Mouse (Mus musculus): ENCODE results near the gene Tmem114. TPM values are rescaled to one million over a fixed set of nuclear protein-coding genes. Genes with fewer than 3 reads are reported as not detected.

Gene Tmem114
- polyA plus RNA-seq, 1 experiment from 2014 or later = not detected

- 31% methylated on average over 10 of the region's 10 CpGs for WGBS
- H3K9me3 ChIP-seq = no peaks in the 10 kb centered on the region
- no peak for ATAC-seq (ENCODE audit: insufficient number of reproducible peaks, insufficient read depth, low FRiP score, low TSS enrichment, low read depth)
- no peak overlapping the region for H3K9ac ChIP-seq (replicated peaks)
- H3K27me3 ChIP-seq = peaks cover 55% of the 10 kb centered on the region
- no peak overlapping the region for H3K4me3 ChIP-seq (replicated peaks)
- H3K4me2 ChIP-seq = no peak overlapping the region
- no peaks in the 10 kb centered on the region for H3K36me3 ChIP-seq
- no peak overlapping the region for H3K27ac ChIP-seq
- H3K4me1 ChIP-seq (replicated peaks) = no peaks in the 10 kb centered on the region
Measured at GRCm38 (mm10) chr16:8409197-8409596, 15.7 kb downstream of the Tmem114 start.

GRCm38 (mm10) chr16:8406708-8407107, 18.2 kb downstream of the Tmem114 start:
- no peak overlapping the region for H3K4me2 ChIP-seq

DNA sequence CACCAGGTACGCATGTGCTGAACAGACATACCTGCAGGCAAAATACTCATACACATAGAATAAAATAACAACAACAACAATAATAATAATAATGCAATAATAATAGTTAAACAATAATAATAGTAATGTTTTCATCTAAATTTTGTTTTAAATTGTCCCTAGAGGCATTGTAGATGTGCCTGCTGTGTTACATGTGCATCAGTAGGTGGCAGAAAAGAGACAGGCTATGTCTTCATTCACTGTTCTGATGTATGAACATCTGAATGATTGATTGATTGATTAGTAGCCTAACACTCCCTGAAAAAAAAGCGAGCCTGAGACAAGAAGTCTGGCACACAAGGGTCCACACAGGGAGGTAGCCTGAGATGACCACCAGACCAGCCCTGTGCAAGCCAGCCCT, 22.3 kb downstream of the Tmem114 start:
- peaks cover 14% of the 10 kb centered on the region for H3K27me3 ChIP-seq
- H3K4me2 ChIP-seq = no peak overlapping the region
- no peak for ATAC-seq (ENCODE audit: insufficient number of reproducible peaks, insufficient read depth, low FRiP score, low TSS enrichment, low read depth)
- no peak overlapping the region for H3K27ac ChIP-seq
- H3K9me3 ChIP-seq = no peaks in the 10 kb centered on the region
- H3K9ac ChIP-seq (replicated peaks) = no peak overlapping the region
- no peak overlapping the region for H3K4me3 ChIP-seq (replicated peaks)
- H3K4me1 ChIP-seq (replicated peaks) = peaks cover 7% of the 10 kb centered on the region
- H3K36me3 ChIP-seq = no peaks in the 10 kb centered on the region
- 88% methylated on average over 2 of the region's 2 CpGs for WGBS

More at GRCm38 (mm10) chr16:8406708-8407107, 18.2 kb downstream of the Tmem114 start:
- H3K4me1 ChIP-seq (replicated peaks) = peaks cover 1% of the 10 kb centered on the region; the same call in 1 of the 2 replicates
- H3K4me3 ChIP-seq (replicated peaks) = no peak overlapping the region
- peaks cover 46% of the 10 kb centered on the region for H3K27me3 ChIP-seq
- H3K9me3 ChIP-seq = no peaks in the 10 kb centered on the region
- H3K9ac ChIP-seq (replicated peaks) = no peak overlapping the region
- no peak overlapping the region for H3K27ac ChIP-seq
- WGBS = 2% methylated on average over 6 of the region's 6 CpGs
- H3K36me3 ChIP-seq = no peaks in the 10 kb centered on the region
- ATAC-seq (ENCODE audit: insufficient number of reproducible peaks, insufficient read depth, low FRiP score, low TSS enrichment, low read depth) = no peak

DNA sequence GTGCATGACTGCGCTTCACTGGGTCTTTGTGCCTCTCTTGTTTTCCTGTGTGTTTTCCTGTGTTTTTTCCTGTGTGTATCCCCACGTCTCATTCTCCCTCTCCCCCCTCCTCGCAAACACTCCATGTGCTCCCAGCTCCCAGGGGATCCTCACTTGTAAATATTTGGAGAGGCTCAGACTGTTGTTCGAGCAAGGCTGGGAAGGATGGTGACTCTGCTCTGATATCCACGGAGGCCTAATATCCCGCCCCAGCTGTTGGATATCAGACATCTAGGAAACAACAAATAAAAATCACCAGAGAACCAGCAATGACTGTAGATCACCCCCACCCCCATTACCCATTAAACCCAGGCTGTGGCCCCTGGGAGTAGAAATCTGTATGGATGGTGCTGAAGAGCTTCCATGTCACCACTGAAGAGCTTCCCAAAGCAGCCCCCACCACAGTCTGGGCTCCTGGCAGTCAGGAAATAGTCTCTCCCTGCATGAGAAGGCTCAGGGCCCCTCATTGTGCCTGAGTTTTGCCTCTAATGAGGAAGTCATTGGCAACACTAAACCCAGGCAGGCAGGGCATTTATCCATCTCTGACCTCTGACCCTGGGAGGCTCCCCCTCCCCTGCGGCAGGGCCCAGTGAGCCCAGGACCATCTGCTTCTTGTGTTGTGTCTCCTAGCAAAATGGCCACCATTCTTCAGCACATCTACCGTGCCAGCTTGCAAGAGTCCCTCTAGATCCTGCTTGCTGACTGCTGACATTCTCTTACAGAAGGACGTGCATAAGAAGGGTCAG, 23.6 kb downstream of the Tmem114 start:
- Histone ChIP-seq H3K9ac (replicated peaks) (no peak overlapping the region), H3K4me2 (no peak overlapping the region), H3K4me3 (replicated peaks) (no peak overlapping the region), H3K4me1 (replicated peaks) (peaks cover 7% of the 10 kb centered on the region), H3K27ac (no peak overlapping the region), H3K9me3 (no peaks in the 10 kb centered on the region), H3K36me3 (no peaks in the 10 kb centered on the region), H3K27me3 (peaks cover 9% of the 10 kb centered on the region)
- WGBS = 57% methylated on average over 9 of the region's 9 CpGs
- no peak for ATAC-seq (ENCODE audit: insufficient number of reproducible peaks, insufficient read depth, low FRiP score, low TSS enrichment, low read depth)

GRCm38 (mm10) chr16:8399868-8400267, 25.1 kb downstream of the Tmem114 start:
- H3K4me2 ChIP-seq = no peak overlapping the region
- peaks cover 7% of the 10 kb centered on the region for H3K4me1 ChIP-seq (replicated peaks)
- no peaks in the 10 kb centered on the region for H3K9me3 ChIP-seq
- no peak overlapping the region for H3K27ac ChIP-seq
- H3K9ac ChIP-seq (replicated peaks) = no peak overlapping the region
- 87% methylated on average over 6 of the region's 6 CpGs for WGBS
- no peak for ATAC-seq (ENCODE audit: insufficient number of reproducible peaks, insufficient read depth, low FRiP score, low TSS enrichment, low read depth)
- H3K27me3 ChIP-seq = peaks cover 3% of the 10 kb centered on the region; the same call in 1 of the 2 replicates
- no peak overlapping the region for H3K4me3 ChIP-seq (replicated peaks)
- H3K36me3 ChIP-seq = no peaks in the 10 kb centered on the region

DNA sequence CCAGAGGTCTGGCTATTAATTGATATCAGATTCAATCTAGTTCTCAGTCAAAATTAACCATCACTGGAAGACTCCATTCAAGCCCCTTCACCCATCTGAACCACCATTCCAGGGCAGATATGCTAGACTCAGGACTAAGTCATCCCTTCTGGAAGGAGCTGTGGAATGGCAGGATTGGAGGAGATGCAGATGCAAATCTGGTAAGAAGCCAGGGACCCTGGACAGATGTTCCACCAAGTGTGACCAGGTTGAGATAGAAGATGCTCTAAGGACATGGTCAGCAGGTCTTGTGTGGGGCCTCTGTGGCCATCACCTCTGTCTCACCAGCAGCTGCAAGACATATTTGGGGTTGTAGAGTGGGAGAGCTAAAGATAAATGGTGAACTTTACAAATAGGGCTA, 30.0 kb downstream of the Tmem114 start:
- H3K27me3 ChIP-seq = 0 out of 2 replicates have a peak, but pooled peaks cover 6% of the 10 kb centered on the region
- ATAC-seq (ENCODE audit: insufficient number of reproducible peaks, insufficient read depth, low FRiP score, low TSS enrichment, low read depth) = no peak
- H3K4me3 ChIP-seq (replicated peaks) = no peak overlapping the region
- no peak overlapping the region for H3K9ac ChIP-seq (replicated peaks)
- no peaks in the 10 kb centered on the region for H3K9me3 ChIP-seq
- H3K4me2 ChIP-seq = no peak overlapping the region
- no peak overlapping the region for H3K27ac ChIP-seq
- H3K4me1 ChIP-seq (replicated peaks) = no peaks in the 10 kb centered on the region
- no peaks in the 10 kb centered on the region for H3K36me3 ChIP-seq

- no peak for ATAC-seq (ENCODE audit: insufficient number of reproducible peaks, insufficient read depth, low FRiP score, low TSS enrichment, low read depth)
- H3K36me3 ChIP-seq = no peaks in the 10 kb centered on the region
- no peak overlapping the region for H3K4me3 ChIP-seq (replicated peaks)
- no peak overlapping the region for H3K27ac ChIP-seq
- no peaks in the 10 kb centered on the region for H3K4me1 ChIP-seq (replicated peaks)
- no peak overlapping the region for H3K4me2 ChIP-seq
- 0 out of 2 replicates have a peak, but pooled peaks cover 6% of the 10 kb centered on the region for H3K27me3 ChIP-seq
- no peak overlapping the region for H3K9ac ChIP-seq (replicated peaks)
- no peaks in the 10 kb centered on the region for H3K9me3 ChIP-seq
- WGBS = 76% methylated on average over 1 of the region's 1 CpGs
Measured at GRCm38 (mm10) chr16:8388491-8388890, 36.4 kb downstream of the Tmem114 start.

DNA sequence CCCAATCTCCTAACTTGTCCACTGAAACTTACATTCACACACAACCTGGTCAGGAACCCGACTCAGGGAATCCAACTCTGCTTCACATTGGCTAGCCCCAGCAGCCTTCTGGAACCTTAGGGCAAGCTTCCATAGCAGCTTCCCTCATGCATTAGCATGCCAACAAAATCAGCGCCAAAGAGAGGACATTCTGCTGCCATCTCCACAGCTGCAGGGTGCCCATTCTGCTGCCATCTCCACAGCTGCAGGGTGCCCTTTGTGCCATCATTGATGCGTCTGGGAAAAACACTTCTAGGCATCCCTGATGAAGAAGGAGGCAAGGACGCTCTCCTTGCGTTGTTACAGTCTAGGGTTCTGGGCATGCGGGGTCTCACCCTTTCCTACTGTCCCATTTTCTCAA, 38.5 kb downstream of the Tmem114 start:
- H3K27me3 ChIP-seq = 0 out of 2 replicates have a peak, but pooled peaks cover 6% of the 10 kb centered on the region
- H3K36me3 ChIP-seq = no peaks in the 10 kb centered on the region
- H3K9me3 ChIP-seq = no peaks in the 10 kb centered on the region
- no peak overlapping the region for H3K4me2 ChIP-seq
- WGBS = 78% methylated on average over 6 of the region's 6 CpGs
- H3K9ac ChIP-seq (replicated peaks) = no peak overlapping the region
- no peak overlapping the region for H3K4me3 ChIP-seq (replicated peaks)
- ATAC-seq (ENCODE audit: insufficient number of reproducible peaks, insufficient read depth, low FRiP score, low TSS enrichment, low read depth) = no peak
- no peaks in the 10 kb centered on the region for H3K4me1 ChIP-seq (replicated peaks)
- H3K27ac ChIP-seq = no peak overlapping the region

DNA sequence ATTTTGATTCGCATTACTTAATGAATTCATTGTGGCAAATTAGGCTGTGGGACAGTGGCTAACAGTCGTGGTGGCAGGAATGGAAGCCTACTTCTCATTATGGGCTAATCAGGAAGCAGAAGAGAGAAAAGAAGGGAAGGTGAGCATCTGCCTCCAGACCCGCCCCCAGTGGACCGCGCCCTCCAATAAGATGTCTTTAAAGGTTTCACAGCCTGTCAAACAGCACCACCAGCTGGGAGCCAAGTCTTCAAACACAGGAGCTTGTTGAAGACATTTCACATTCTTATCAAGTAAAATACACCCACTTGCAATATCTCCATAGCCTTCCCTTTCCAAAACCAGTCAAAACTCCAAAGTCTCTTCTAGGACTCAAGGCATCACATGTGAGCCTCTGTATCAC, 39.3 kb downstream of the Tmem114 start:
- no peak overlapping the region for H3K27ac ChIP-seq
- WGBS = 68% methylated on average over 5 of the region's 5 CpGs

GRCm38 (mm10) chr16:8384772-8385171, 40.2 kb downstream of the Tmem114 start:
- Histone ChIP-seq H3K27me3 (no peaks in the 10 kb centered on the region), H3K9ac (replicated peaks) (no peak overlapping the region), H3K4me2 (no peak overlapping the region), H3K9me3 (no peaks in the 10 kb centered on the region), H3K4me1 (replicated peaks) (no peaks in the 10 kb centered on the region), H3K27ac (no peak overlapping the region), H3K4me3 (replicated peaks) (no peak overlapping the region), H3K36me3 (no peaks in the 10 kb centered on the region)
- ATAC-seq (ENCODE audit: insufficient number of reproducible peaks, insufficient read depth, low FRiP score, low TSS enrichment, low read depth) = no peak
- 84% methylated on average over 10 of the region's 10 CpGs for WGBS

More for the DNA sequence above, 39.3 kb downstream of the Tmem114 start:
- H3K36me3 ChIP-seq = no peaks in the 10 kb centered on the region
- H3K4me2 ChIP-seq = no peak overlapping the region
- H3K4me1 ChIP-seq (replicated peaks) = no peaks in the 10 kb centered on the region
- no peak overlapping the region for H3K4me3 ChIP-seq (replicated peaks)
- ATAC-seq (ENCODE audit: insufficient number of reproducible peaks, insufficient read depth, low FRiP score, low TSS enrichment, low read depth) = no peak
- H3K27me3 ChIP-seq = 0 out of 2 replicates have a peak, but pooled peaks cover 6% of the 10 kb centered on the region
- H3K9me3 ChIP-seq = no peaks in the 10 kb centered on the region
- H3K9ac ChIP-seq (replicated peaks) = no peak overlapping the region

- Histone ChIP-seq H3K36me3 (no peaks in the 10 kb centered on the region), H3K4me2 (no peak overlapping the region), H3K27ac (no peak overlapping the region), H3K9ac (replicated peaks) (no peak overlapping the region), H3K4me3 (replicated peaks) (no peak overlapping the region), H3K27me3 (no peaks in the 10 kb centered on the region), H3K9me3 (no peaks in the 10 kb centered on the region), H3K4me1 (replicated peaks) (no peaks in the 10 kb centered on the region)
- WGBS = 82% methylated on average over 9 of the region's 9 CpGs
- no peak for ATAC-seq (ENCODE audit: insufficient number of reproducible peaks, insufficient read depth, low FRiP score, low TSS enrichment, low read depth)
Measured at GRCm38 (mm10) chr16:8383396-8383795, 41.5 kb downstream of the Tmem114 start.

DNA sequence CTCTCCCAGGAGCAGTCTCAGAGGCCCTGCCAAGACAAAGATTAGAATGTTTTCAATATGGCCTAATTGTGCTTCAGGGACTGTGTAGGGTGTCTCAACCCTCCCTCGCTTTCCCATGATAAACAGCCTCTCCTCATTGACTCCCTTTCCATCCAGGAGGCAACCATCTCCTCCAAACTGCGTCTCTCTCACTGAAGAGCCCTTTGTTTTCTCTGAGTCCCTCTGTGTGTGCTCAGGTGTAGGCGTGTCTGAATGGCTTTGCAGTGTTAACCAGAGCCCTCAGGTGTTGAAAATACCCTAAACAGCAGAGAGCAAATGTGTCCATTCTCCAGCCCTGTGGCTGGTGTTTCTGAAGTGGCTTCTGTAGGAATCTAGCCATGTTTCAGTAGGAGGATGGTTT, 61.9 kb downstream of the Tmem114 start:
- H3K27ac ChIP-seq = no peak overlapping the region
- no peak overlapping the region for H3K4me3 ChIP-seq (replicated peaks)
- no peaks in the 10 kb centered on the region for H3K4me1 ChIP-seq (replicated peaks)
- 77% methylated on average over 3 of the region's 3 CpGs for WGBS
- H3K27me3 ChIP-seq = no peaks in the 10 kb centered on the region
- H3K9ac ChIP-seq (replicated peaks) = no peak overlapping the region
- H3K4me2 ChIP-seq = no peak overlapping the region
- no peaks in the 10 kb centered on the region for H3K36me3 ChIP-seq
- H3K9me3 ChIP-seq = no peaks in the 10 kb centered on the region
- ATAC-seq (ENCODE audit: insufficient number of reproducible peaks, insufficient read depth, low FRiP score, low TSS enrichment, low read depth) = no peak
